In genomic region chr5:114921551-114922365, GRCm38 (mm10) we compare ENCODE assay signal across 9 mouse cellular contexts. TPM values are rescaled to one million over a fixed set of nuclear protein-coding genes. Genes with fewer than 3 reads are reported as not detected.
DNase-seq lines count a peak whose midpoint lies in the region; ATAC-seq and TF ChIP-seq lines count a peak whose summit lies in the region.
"Had no signal": no experiment of that assay in that cellular context is flagged by ENCODE, and none has a peak within 500 bp of the region (broad histone marks: within the 10 kb centered on the region; RNA-seq: fewer than 3 reads in every experiment).

No protein-coding gene starts in this region.

- TF ChIP-seq EP300 in liver, embryonic 14.5 days (IDR thresholded peaks at IDR 0.05; ENCODE audit: low read depth), result no peak

- WGBS in liver, embryonic 14.5 days (ENCODE audit: insufficient replicate concordance), result 30% methylated on average over 19 of the region's 19 CpGs
- WGBS in spleen, adult 2 months, result 11% methylated on average over 19 of the region's 19 CpGs
- 83% methylated on average over 19 of the region's 19 CpGs for WGBS in midbrain, embryonic 11.5 days

- H3K9ac ChIP-seq in liver, embryonic 14.5 days (replicated peaks), result no peak overlapping the region
- no peak overlapping the region for H3K9ac ChIP-seq in midbrain, embryonic 11.5 days (ENCODE audit: low read length)
- H3K9ac ChIP-seq: embryonic facial prominence, embryonic 13.5 days had no signal

- H3K27me3 ChIP-seq in G1E (ENCODE audit: insufficient read depth, low read length), result peaks cover under 1% of the 10 kb centered on the region; the same call in 1 of the 2 replicates
- H3K27me3 ChIP-seq in liver, embryonic 14.5 days (ENCODE audit: control insufficient read depth, insufficient read depth, low read length), result no peaks in the 10 kb centered on the region
- H3K27me3 ChIP-seq in spleen, adult 2 months (ENCODE audit: control insufficient read depth, insufficient read depth, low read length), result no peaks in the 10 kb centered on the region
- no peaks in the 10 kb centered on the region for H3K27me3 ChIP-seq in midbrain, embryonic 11.5 days (ENCODE audit: control insufficient read depth, insufficient read depth, low read length)
- H3K27me3 ChIP-seq: embryonic facial prominence, embryonic 13.5 days had no signal

- TF ChIP-seq POLR2A in spleen, adult 2 months (IDR thresholded peaks at IDR 0.05; ENCODE audit: low read depth, low read length), result peak; percentile 10

- peak overlapping the region; percentile 12; the same call in 1 of the 2 replicates for H3K4me2 ChIP-seq in liver, embryonic 14.5 days (ENCODE audit: low read depth)
- no peak overlapping the region for H3K4me2 ChIP-seq in midbrain, embryonic 11.5 days
- H3K4me2 ChIP-seq: embryonic facial prominence, embryonic 13.5 days had no signal

- peak; percentile 76 for DNase-seq in G1E (ENCODE audit: low spot score)
- peak in 1 of 3 experiments; percentile 51 for DNase-seq in liver, embryonic 14.5 days (ENCODE audit: low read depth in 3 of 3, low spot score in 3 of 3)
- peak; percentile 76 to 91 for DNase-seq in spleen, adult 2 months (ENCODE audit: low read depth in 1 of 2, low spot score in 2 of 2)
- no peak for DNase-seq in Muller cell, postnatal 12 days (ENCODE audit: inconsistent ontology term)
- no peak for DNase-seq in midbrain, embryonic 11.5 days (ENCODE audit: low spot score, missing footprints)
- DNase-seq in urinary bladder, postnatal 4 days (ENCODE audit: low spot score in 2 of 2), result no peak
- no peak for DNase-seq in c-Kit-positive CD71-positive TER-119-positive erythroid progenitor cells, embryonic 14.5 days (ENCODE audit: low spot score)

- H3K4me3 ChIP-seq in G1E (ENCODE audit: low read depth, low read length), result peak overlapping the region; percentile 71
- no peak overlapping the region for H3K4me3 ChIP-seq in liver, embryonic 14.5 days (ENCODE audit: insufficient read depth in 1 of 2, low read depth in 2 of 2, low read length in 2 of 2)
- H3K4me3 ChIP-seq in spleen, adult 2 months (ENCODE audit: extremely low read depth, insufficient read depth, insufficient read length), result peak overlapping the region; percentile 11; the same call in 1 of the 2 replicates
- no peak overlapping the region for H3K4me3 ChIP-seq in midbrain, embryonic 11.5 days (ENCODE audit: low read depth, low read length)
- H3K4me3 ChIP-seq: embryonic facial prominence, embryonic 13.5 days had no signal

- H3K36me3 ChIP-seq in G1E (replicated peaks), result peaks cover 32% of the 10 kb centered on the region
- no peaks in the 10 kb centered on the region for H3K36me3 ChIP-seq in liver, embryonic 14.5 days (replicated peaks; ENCODE audit: control insufficient read depth, insufficient read depth, low read depth)
- H3K36me3 ChIP-seq in spleen, adult 2 months (ENCODE audit: control insufficient read depth, insufficient read depth, low read length), result no peaks in the 10 kb centered on the region
- no peaks in the 10 kb centered on the region for H3K36me3 ChIP-seq in midbrain, embryonic 11.5 days (ENCODE audit: control insufficient read depth, insufficient read depth, low read length)
- H3K36me3 ChIP-seq: embryonic facial prominence, embryonic 13.5 days had no signal

- no peak for TF ChIP-seq CTCF in G1E (IDR thresholded peaks at IDR 0.05; ENCODE audit: low read depth, low read length)
- TF ChIP-seq CTCF in liver, embryonic 14.5 days (IDR thresholded peaks at IDR 0.05; ENCODE audit: low read depth), result peak; percentile 44
- TF ChIP-seq CTCF in spleen, adult 2 months (IDR thresholded peaks at IDR 0.05; ENCODE audit: extremely low read depth, insufficient read depth, insufficient read length, insufficient replicate concordance), result peak; percentile 19; the same call in 1 of the 2 replicates

- peak; percentile 82 for ATAC-seq in G1E (ENCODE audit: extremely low read depth, insufficient number of reproducible peaks, low FRiP score, poor library complexity, severe bottlenecking)
- ATAC-seq in erythroid progenitor cell, adult 5-6 weeks (replicated peaks; ENCODE audit: low FRiP score, poor library complexity, severe bottlenecking), result peak; percentile 64
- no peak for ATAC-seq in liver, embryonic 14.5 days (ENCODE audit: insufficient read depth)
- ATAC-seq in midbrain, embryonic 11.5 days (ENCODE audit: low FRiP score), result no peak

- peaks cover 47% of the 10 kb centered on the region for H3K4me1 ChIP-seq in G1E (ENCODE audit: insufficient read depth, low read depth, low read length)
- peaks cover 0 to 4% of the 10 kb centered on the region in 2 experiments; a peak in 2 of 4 replicates for H3K4me1 ChIP-seq in liver, embryonic 14.5 days (replicated peaks; ENCODE audit: control insufficient read depth in 2 of 2, insufficient read depth in 2 of 2, low read length in 1 of 2)
- H3K4me1 ChIP-seq in spleen, adult 2 months (ENCODE audit: control insufficient read depth, insufficient read depth, insufficient read length), result peaks cover 9% of the 10 kb centered on the region; the same call in 1 of the 2 replicates
- H3K4me1 ChIP-seq in midbrain, embryonic 11.5 days (ENCODE audit: control insufficient read depth, insufficient read depth, low read length), result peaks cover 3% of the 10 kb centered on the region; the same call in 1 of the 2 replicates

- H3K9me3 ChIP-seq in G1E (replicated peaks), result 0 out of 2 replicates have a peak, but pooled peaks cover 2% of the 10 kb centered on the region
- H3K9me3 ChIP-seq in liver, embryonic 14.5 days (ENCODE audit: control insufficient read depth, low read length), result no peaks in the 10 kb centered on the region
- H3K9me3 ChIP-seq in midbrain, embryonic 11.5 days (ENCODE audit: control insufficient read depth, low read length), result 0 out of 2 replicates have a peak, but pooled peaks cover 2% of the 10 kb centered on the region
- H3K9me3 ChIP-seq: embryonic facial prominence, embryonic 13.5 days had no signal

- H3K27ac ChIP-seq in liver, embryonic 14.5 days, result no peak overlapping the region
- peak overlapping the region; percentile 84 for H3K27ac ChIP-seq in spleen, adult 2 months (ENCODE audit: insufficient read depth, low read length)
- no peak overlapping the region for H3K27ac ChIP-seq in midbrain, embryonic 11.5 days (ENCODE audit: low read depth, low read length)
- H3K27ac ChIP-seq: embryonic facial prominence, embryonic 13.5 days had no signal

RNA-seq across cellular contexts. Expression of gene Oasl1, which starts 1.3 kb away (rescaled TPM):
- total RNA-seq in G1E (2014; fragmentation: Nextera tagmentation) (6.8 and 21.9 TPM in 2 replicates), G1E (2017) (4.2 and 5.4 TPM in 2 replicates)
- polyA plus RNA-seq in G1E (2012), result 14.0 and 18.0 TPM in 2 replicates
- 5.4 and 9.4 TPM in 2 replicates for total RNA-seq in erythroid progenitor cell, adult 5-6 weeks (2015; ENCODE audit: low replicate concordance)
- total RNA-seq in erythroid progenitor cell, adult 5-6 weeks (2017; ENCODE audit: low replicate concordance), result 7.2 and 20.0 TPM in 2 replicates
- polyA plus RNA-seq in liver, embryonic 14.5 days (2012; rRNA removed), result 0.44 and 0.50 TPM in 2 replicates
- 0.23 and 0.32 TPM in 2 replicates for polyA plus RNA-seq in liver, embryonic 14.5 days (2014; fragmentation: Nextera tagmentation; extraction: Ambion mirVana)
- 10.1 and 12.6 TPM in 2 replicates for polyA plus RNA-seq in spleen, adult 2 months (2012; rRNA removed)
- not detected in 2 replicates for polyA plus RNA-seq in midbrain, embryonic 11.5 days (2014; fragmentation: Nextera tagmentation; extraction: Ambion mirVana)

RNA-seq across cellular contexts. Expression of gene 2210016L21Rik, which starts 20.2 kb away (rescaled TPM):
- total RNA-seq in G1E (2014; fragmentation: Nextera tagmentation) (30.0 and 30.2 TPM in 2 replicates), G1E (2017) (31.7 and 34.3 TPM in 2 replicates)
- 36.5 and 38.7 TPM in 2 replicates for polyA plus RNA-seq in G1E (2012)
- total RNA-seq in erythroid progenitor cell, adult 5-6 weeks (2015; ENCODE audit: low replicate concordance), result 2.5 and 5.4 TPM in 2 replicates
- 1.4 and 4.3 TPM in 2 replicates for total RNA-seq in erythroid progenitor cell, adult 5-6 weeks (2017; ENCODE audit: low replicate concordance)
- polyA plus RNA-seq in liver, embryonic 14.5 days (2012; rRNA removed), result 5.6 and 8.1 TPM in 2 replicates
- 11.3 and 12.3 TPM in 2 replicates for polyA plus RNA-seq in liver, embryonic 14.5 days (2014; fragmentation: Nextera tagmentation; extraction: Ambion mirVana)
- polyA plus RNA-seq in spleen, adult 2 months (2012; rRNA removed), result 17.9 and 19.3 TPM in 2 replicates
- polyA plus RNA-seq in midbrain, embryonic 11.5 days (2014; fragmentation: Nextera tagmentation; extraction: Ambion mirVana), result 43.5 and 46.3 TPM in 2 replicates

RNA-seq across cellular contexts. Expression of gene Oasl2, which starts 25.0 kb away (rescaled TPM):
- total RNA-seq in G1E (2014; fragmentation: Nextera tagmentation) (not detected in 2 replicates), G1E (2017) (0.29 and 0.33 TPM in 2 replicates)
- not detected in 2 replicates for polyA plus RNA-seq in G1E (2012)
- total RNA-seq in erythroid progenitor cell, adult 5-6 weeks (2015; ENCODE audit: low replicate concordance), result 8.3 and 14.7 TPM in 2 replicates
- total RNA-seq in erythroid progenitor cell, adult 5-6 weeks (2017; ENCODE audit: low replicate concordance), result 3.0 and 4.5 TPM in 2 replicates
- 1.3 TPM in 2 replicates for polyA plus RNA-seq in liver, embryonic 14.5 days (2012; rRNA removed)
- polyA plus RNA-seq in liver, embryonic 14.5 days (2014; fragmentation: Nextera tagmentation; extraction: Ambion mirVana), result 2.0 and 2.1 TPM in 2 replicates
- 5.6 and 5.8 TPM in 2 replicates for polyA plus RNA-seq in spleen, adult 2 months (2012; rRNA removed)
- 1.3 and 1.8 TPM in 2 replicates for polyA plus RNA-seq in midbrain, embryonic 11.5 days (2014; fragmentation: Nextera tagmentation; extraction: Ambion mirVana)

RNA-seq across cellular contexts. Expression of gene Hnf1a, which starts 49.1 kb away (rescaled TPM):
- total RNA-seq in G1E (2014; fragmentation: Nextera tagmentation), result not detected in 2 replicates
- total RNA-seq in G1E (2017), result 0.38 TPM in 1 of 2 replicates, not detected in the other
- polyA plus RNA-seq in G1E (2012), result 0.02 TPM in 1 of 2 replicates, not detected in the other
- total RNA-seq in erythroid progenitor cell, adult 5-6 weeks (2015; ENCODE audit: low replicate concordance), result not detected in 2 replicates
- total RNA-seq in erythroid progenitor cell, adult 5-6 weeks (2017; ENCODE audit: low replicate concordance), result not detected in 2 replicates
- polyA plus RNA-seq in liver, embryonic 14.5 days (2012; rRNA removed), result 1.2 and 1.6 TPM in 2 replicates
- polyA plus RNA-seq in liver, embryonic 14.5 days (2014; fragmentation: Nextera tagmentation; extraction: Ambion mirVana), result 0.86 and 1.5 TPM in 2 replicates
- polyA plus RNA-seq in spleen, adult 2 months (2012; rRNA removed), result 0.20 and 0.22 TPM in 2 replicates
- not detected in 2 replicates for polyA plus RNA-seq in midbrain, embryonic 11.5 days (2014; fragmentation: Nextera tagmentation; extraction: Ambion mirVana)
- polyA plus RNA-seq: embryonic facial prominence, embryonic 13.5 days had no signal

Comparison
In these comparisons a context has a peak if more than half of its experiments do, and no peak if none do; other contexts are left out.
1. ATAC-seq: peak in G1E (single experiment) and erythroid progenitor cell, adult 5-6 weeks (single experiment); none in liver, embryonic 14.5 days (single experiment) and midbrain, embryonic 11.5 days (single experiment).
2. DNase-seq: peak in G1E (single experiment) and spleen, adult 2 months (2 of 2); none in Muller cell, postnatal 12 days (single experiment), midbrain, embryonic 11.5 days (single experiment), urinary bladder, postnatal 4 days (0 of 2) and c-Kit-positive CD71-positive TER-119-positive erythroid progenitor cells, embryonic 14.5 days (single experiment).
3. H3K4me3 ChIP-seq: peak in G1E (single experiment) and spleen, adult 2 months (single experiment); none in liver, embryonic 14.5 days (0 of 2) and midbrain, embryonic 11.5 days (single experiment).